Mouse (Mus musculus): Measurements from ENCODE around the gene Fuca1.

DNA sequence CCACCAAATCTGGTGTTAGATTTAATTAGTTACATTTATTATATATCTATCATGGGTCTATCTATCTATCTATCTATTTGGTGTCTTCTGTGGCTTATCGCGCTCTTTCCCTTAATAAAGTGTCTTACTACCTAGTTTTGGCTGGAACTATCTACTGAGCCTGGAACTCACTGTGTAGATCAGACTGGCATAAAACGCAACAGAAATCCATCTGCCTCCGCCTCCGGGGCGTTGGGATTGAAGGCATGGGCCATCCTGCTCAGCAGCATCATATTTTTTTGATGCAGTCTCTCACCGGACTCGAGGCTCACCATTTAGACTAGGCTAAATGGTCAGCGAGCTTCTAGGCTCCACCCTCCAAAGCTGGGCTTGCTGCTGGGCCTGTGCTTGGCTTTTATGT lies 67.2 kb downstream of the Fuca1 start:
- no peak for TF ChIP-seq EP300 (IDR thresholded peaks at IDR 0.05; ENCODE audit: insufficient read depth, low read depth, low read length)
- no peak for TF ChIP-seq POLR2A (IDR thresholded peaks at IDR 0.05; ENCODE audit: insufficient read depth, low read length)
